Mouse (Mus musculus) left cerebral cortex, adult 8-10 months (tissue): Measurements from ENCODE around the gene Gm12184. TPM values are rescaled to one million over a fixed set of nuclear protein-coding genes. Genes with fewer than 3 reads are reported as not detected.
"Not testable (repeated sequence)": the region's sequence is repeated elsewhere in the genome, so short reads cannot be mapped to it uniquely, and the experiment has no call there.

Experiments used
- DNase-seq, 2 experiments: peaks; one replicate each; pipeline ENCODE4 v3.0.0; 2022; ENCODE audit warnings: low spot score in 2 of 2
- total RNA-seq, 4 experiments: library from RNA; stranded (reverse); gene quantifications; 2 replicates each; pipeline ENCODE4 v1.2.4; 2022

Gene Gm12184
- total RNA-seq, 4 experiments from 2014 or later = 0.38 to 1.8 (median 0.45) TPM

GRCm38 (mm10) chr11:48846881-48847280 lies 20.4 kb upstream of the Gm12184 start:
- DNase-seq = no peak

GRCm38 (mm10) chr11:48846362-48846761 lies 19.9 kb upstream of the Gm12184 start:
- DNase-seq = not testable (repeated sequence)

GRCm38 (mm10) chr11:48845244-48845815 lies 18.9 kb upstream of the Gm12184 start:
- DNase-seq = no peak

- DNase-seq = no peak
Observed at GRCm38 (mm10) chr11:48844309-48844708, 17.9 kb upstream of the Gm12184 start.

GRCm38 (mm10) chr11:48843202-48843601 lies 16.7 kb upstream of the Gm12184 start:
- DNase-seq = no peak

GRCm38 (mm10) chr11:48842378-48842792 lies 15.9 kb upstream of the Gm12184 start:
- DNase-seq = no peak

- no peak for DNase-seq
Observed at GRCm38 (mm10) chr11:48841213-48841612, 14.8 kb upstream of the Gm12184 start.

GRCm38 (mm10) chr11:48840805-48841204 lies 14.3 kb upstream of the Gm12184 start:
- no peak for DNase-seq

- DNase-seq = no peak
Observed at GRCm38 (mm10) chr11:48838879-48839680, 12.6 kb upstream of the Gm12184 start.

- DNase-seq = no peak
Observed at GRCm38 (mm10) chr11:48838181-48838797, 11.8 kb upstream of the Gm12184 start.

GRCm38 (mm10) chr11:48837310-48838180 lies 11.1 kb upstream of the Gm12184 start:
- peak; percentile 36 to 43 for DNase-seq

GRCm38 (mm10) chr11:48836990-48837309 lies 10.5 kb upstream of the Gm12184 start:
- no peak for DNase-seq

- DNase-seq = no peak
Observed at GRCm38 (mm10) chr11:48835923-48836322, 9.5 kb upstream of the Gm12184 start.

GRCm38 (mm10) chr11:48833731-48834639 lies 7.5 kb upstream of the Gm12184 start:
- peak; percentile 81 to 98 for DNase-seq

- DNase-seq = no peak
Observed at GRCm38 (mm10) chr11:48833078-48833730, 6.7 kb upstream of the Gm12184 start.

GRCm38 (mm10) chr11:48831273-48831672 lies 4.8 kb upstream of the Gm12184 start:
- no peak for DNase-seq

GRCm38 (mm10) chr11:48830279-48830678 lies 3.8 kb upstream of the Gm12184 start:
- no peak for DNase-seq

- DNase-seq = no peak
Observed at GRCm38 (mm10) chr11:48827926-48828325, 1.5 kb upstream of the Gm12184 start.

GRCm38 (mm10) chr11:48826752-48827096 lies 269 bp upstream of the Gm12184 start:
- DNase-seq = no peak

- DNase-seq = no peak
Observed at GRCm38 (mm10) chr11:48824311-48824830, 2.1 kb downstream of the Gm12184 start.
